Mouse (Mus musculus): Measurements from ENCODE around the gene Trappc1.
"Not testable (repeated sequence)": the region's sequence is repeated elsewhere in the genome, so short reads cannot be mapped to it uniquely, and the experiment has no call there.

The Trappc1 gene

DNA sequence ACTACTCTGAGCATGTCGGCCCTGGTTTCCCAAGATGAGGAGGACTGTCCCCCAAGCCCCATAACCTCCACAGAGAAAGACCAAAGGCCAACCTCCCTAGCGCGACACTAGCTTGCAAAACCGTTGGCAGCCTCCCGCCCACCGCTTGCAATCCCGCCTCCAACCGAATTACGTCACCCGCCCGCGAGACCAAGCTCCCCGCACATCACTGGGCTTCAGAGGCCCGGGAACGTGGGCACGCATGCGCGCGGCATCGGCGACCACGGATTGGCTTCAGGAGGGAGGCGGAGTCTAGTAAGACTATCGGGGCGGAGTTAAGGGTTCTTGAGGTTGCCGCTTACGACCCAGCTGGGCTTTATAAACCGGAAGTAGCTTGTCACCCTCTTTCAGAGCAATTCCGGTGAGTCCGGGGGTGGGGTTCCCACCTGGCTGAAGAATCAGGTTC lies at the start of gene Trappc1, which contains the start of gene Cntrob:
TSS of gene Trappc1 (plus strand) at position 314 of the 445 bp plus-strand sequence.
TSS of gene Cntrob (minus strand) at position 109 of the 445 bp plus-strand sequence.
- peak; percentile 100 for DNase-seq (ENCODE audit: low read depth, low spot score)

GRCm38 (mm10) chr11:69275650-69276049 lies 48.1 kb upstream of the Trappc1 start:
- DNase-seq (ENCODE audit: low read depth, low spot score): no peak

GRCm38 (mm10) chr11:69276081-69276480 lies 47.7 kb upstream of the Trappc1 start:
- DNase-seq (ENCODE audit: low read depth, low spot score): no peak

DNA sequence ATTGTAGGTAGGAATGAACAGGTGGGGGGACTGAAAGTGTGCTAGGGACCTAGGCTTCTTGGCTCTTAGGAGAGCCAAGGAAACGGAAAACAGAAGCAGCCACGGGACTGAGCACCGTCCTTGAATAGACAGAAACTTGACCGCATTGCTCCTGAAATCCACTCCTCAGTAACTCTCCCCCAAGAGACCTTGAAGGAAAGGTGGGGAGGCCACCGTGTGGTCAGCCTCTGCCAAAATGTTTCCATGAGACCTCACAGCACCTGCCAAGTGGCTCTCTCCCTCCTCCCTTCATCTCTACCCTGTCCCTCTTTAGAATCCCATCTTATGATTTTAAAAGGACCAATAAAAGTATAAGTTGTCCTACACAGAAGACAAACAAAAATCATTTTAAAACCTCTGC lies 46.5 kb upstream of the Trappc1 start:
- no peak for DNase-seq (ENCODE audit: low read depth, low spot score)

DNA sequence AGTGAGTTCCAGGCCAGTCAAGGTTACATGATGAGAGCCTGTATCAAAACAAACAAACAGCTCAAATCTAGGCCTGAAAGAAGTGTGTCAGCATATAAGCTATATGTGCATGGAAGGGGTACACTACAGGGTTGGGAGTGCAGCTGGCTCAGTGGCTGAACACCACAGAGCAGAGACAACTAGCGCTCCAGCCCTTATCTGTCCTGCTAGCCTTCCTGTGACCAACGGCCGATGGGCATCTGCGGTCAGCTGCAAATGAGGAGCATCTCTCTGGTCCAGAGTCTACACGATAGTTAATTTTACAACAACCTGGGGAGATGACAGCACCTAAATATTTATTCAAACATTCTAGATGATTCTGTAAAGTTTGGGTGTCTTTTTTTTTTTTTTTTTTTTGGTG lies 32.7 kb upstream of the Trappc1 start:
- DNase-seq (ENCODE audit: low read depth, low spot score): no peak

- DNase-seq (ENCODE audit: low read depth, low spot score): no peak
These were observed 28.5 kb upstream of the Trappc1 start for GRCm38 (mm10) chr11:69295286-69295685.

DNA sequence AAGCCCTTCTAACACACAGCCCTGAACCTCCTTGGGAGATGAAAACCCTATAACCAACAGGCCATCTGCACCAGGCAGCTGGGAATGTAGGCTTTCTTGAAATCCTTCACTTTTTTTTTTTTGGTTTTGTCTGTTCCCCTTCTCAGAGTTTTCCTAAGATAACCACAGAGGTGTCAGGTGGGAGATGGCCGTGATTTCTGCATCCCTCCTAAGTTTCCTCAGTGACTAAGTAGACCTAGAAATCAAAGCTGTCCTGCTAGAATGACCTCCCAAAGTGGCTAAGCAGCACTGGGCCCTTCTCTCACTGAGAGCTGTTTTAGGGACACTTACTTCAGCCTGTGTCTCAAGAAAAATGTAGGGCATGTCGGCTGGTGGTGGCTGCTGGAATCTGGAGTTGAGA lies 26.0 kb upstream of the Trappc1 start:
- no peak for DNase-seq (ENCODE audit: low read depth, low spot score)

GRCm38 (mm10) chr11:69298231-69298630 lies 25.5 kb upstream of the Trappc1 start:
- no peak for DNase-seq (ENCODE audit: low read depth, low spot score)

- DNase-seq (ENCODE audit: low read depth, low spot score): no peak
These were observed 21.0 kb upstream of the Trappc1 start for GRCm38 (mm10) chr11:69302817-69303216.

GRCm38 (mm10) chr11:69305291-69305690 lies 18.5 kb upstream of the Trappc1 start:
- DNase-seq (ENCODE audit: low read depth, low spot score): no peak

- no peak for DNase-seq (ENCODE audit: low read depth, low spot score)
These were observed 17.7 kb upstream of the Trappc1 start for GRCm38 (mm10) chr11:69306039-69306438.

GRCm38 (mm10) chr11:69311266-69311665 lies 12.5 kb upstream of the Trappc1 start:
- DNase-seq (ENCODE audit: low read depth, low spot score): no peak

GRCm38 (mm10) chr11:69316361-69316760 lies 7.4 kb upstream of the Trappc1 start:
- DNase-seq (ENCODE audit: low read depth, low spot score): no peak

- DNase-seq (ENCODE audit: low read depth, low spot score): not testable (repeated sequence)
These were observed 5.8 kb upstream of the Trappc1 start for GRCm38 (mm10) chr11:69318000-69318399.

GRCm38 (mm10) chr11:69321580-69321979 lies 2.2 kb upstream of the Trappc1 start:
- no peak for DNase-seq (ENCODE audit: low read depth, low spot score)

DNA sequence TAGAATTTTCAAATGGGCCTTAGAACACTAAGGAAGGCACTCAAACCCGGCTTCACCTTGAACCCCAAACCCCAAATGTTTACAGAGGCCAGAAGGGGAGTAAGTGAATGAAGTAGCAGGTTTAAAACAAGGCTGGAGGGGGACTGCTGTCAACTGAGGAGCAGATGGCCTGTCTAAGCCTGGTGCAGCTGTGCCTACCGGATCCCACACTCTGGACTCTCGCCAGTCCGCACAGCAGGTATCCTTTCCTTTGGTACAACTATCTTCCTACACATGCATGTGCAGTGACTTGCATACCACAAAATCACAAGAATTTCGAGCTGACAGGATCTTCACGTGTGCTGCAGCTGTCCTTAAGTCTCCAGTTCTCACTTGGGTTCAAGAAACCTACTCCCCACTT lies 1.8 kb upstream of the Trappc1 start:
- DNase-seq (ENCODE audit: low read depth, low spot score): no peak

GRCm38 (mm10) chr11:69322693-69323471 lies 898 bp upstream of the Trappc1 start:
- no peak for DNase-seq (ENCODE audit: low read depth, low spot score)

DNA sequence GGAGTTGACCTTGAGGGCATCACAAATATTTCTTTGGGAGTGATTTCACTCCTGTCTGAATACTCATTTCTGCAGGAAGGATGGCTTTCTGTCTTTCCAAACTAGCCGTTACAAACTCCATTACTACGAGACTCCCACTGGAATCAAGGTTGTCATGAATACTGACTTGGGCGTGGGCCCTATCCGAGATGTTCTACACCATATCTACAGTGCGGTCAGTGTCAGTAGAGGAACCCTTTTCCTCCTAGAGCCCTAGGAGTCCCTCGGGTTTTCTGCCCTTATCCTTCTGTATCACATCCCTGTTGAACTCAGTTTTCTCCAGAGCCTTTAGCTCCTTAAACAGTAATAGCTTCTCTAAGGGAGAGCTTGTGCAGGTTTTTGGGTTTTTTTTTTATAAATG lies 969 bp downstream of the Trappc1 start:
- DNase-seq (ENCODE audit: low read depth, low spot score): no peak

DNA sequence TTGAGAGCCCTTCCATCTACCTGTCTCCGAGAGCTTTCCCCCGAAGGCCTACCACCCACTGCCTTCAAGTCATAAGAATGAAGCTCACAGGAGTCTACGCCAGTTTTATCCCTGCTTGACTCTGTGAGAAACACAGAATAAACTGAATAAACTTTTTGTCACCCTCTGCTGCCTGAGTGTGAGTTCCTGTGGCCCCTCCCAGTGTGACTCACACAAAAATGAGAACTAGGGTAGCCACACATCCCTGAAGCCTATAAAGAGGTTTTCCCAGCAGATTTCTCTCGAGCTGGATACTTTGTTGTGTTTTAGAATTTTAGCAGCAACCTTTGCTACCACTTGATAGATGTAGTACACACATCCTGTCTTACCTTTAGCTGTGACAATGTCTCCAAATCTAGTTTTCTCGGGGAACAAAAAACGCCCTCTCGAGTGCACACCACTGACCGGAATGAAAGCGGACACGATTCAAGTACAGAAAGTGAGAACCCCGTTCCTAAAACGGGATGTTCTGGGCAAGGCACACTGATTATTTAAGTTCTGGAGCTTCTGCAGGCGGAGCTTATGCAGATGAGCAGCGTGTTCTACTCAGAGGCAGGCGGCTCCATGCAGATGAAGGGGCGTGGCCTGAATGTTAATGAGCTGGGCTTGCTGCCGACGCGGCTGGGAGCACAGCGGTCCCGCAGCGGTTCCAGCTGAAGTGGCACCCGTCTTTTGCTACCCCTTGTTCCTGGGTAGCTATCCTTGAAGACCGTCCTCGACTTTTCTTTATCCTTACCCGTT lies 2.0 kb downstream of the Trappc1 start, which contains the start of gene Kcnab3:
TSS of gene Kcnab3 (plus strand) at position 631 of the 780 bp plus-strand sequence.
- peak; percentile 95 for DNase-seq (ENCODE audit: low read depth, low spot score)

GRCm38 (mm10) chr11:69326408-69327156 lies 2.8 kb downstream of the Trappc1 start:
- DNase-seq (ENCODE audit: low read depth, low spot score): peak; percentile 52

- no peak for DNase-seq (ENCODE audit: low read depth, low spot score)
These were observed 3.3 kb downstream of the Trappc1 start for GRCm38 (mm10) chr11:69327157-69327442.

DNA sequence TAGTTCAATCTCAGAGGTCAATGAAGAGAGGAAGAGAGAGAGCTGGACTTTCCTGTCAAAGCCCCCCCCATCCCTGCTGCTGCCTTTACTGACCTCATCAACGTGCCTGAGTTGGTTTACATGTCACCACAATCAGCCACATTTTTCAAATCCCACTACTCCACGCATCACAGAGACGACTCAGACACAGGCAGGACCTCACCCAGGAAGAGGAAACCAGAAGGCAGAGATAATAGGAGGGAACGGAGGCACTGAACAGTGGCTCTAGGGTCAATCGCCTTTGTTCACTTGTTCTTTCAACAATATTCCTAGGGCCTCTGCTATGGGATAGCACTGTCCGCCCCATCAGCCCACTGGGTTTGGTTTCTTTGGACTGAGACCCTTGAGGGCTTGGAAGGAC lies 3.9 kb downstream of the Trappc1 start:
- DNase-seq (ENCODE audit: low read depth, low spot score): no peak

Measured in CD4-positive, CD25-positive, alpha-beta regulatory T cell, adult 2 months (primary cell).